Mouse (Mus musculus) hindbrain, embryonic 11.5 days (tissue): ENCODE results near the gene I0C0044D17Rik. TPM values are rescaled to one million over a fixed set of nuclear protein-coding genes. Genes with fewer than 3 reads are reported as not detected.
"Not testable (repeated sequence)": the region's sequence is repeated elsewhere in the genome, so short reads cannot be mapped to it uniquely, and the experiment has no call there.

Experiments used
- ATAC-seq: fragments of 200-750 bp; cut with Nextera tagmentation; 2 replicates; pipeline ENCODE4 v1.8.0; 2017; ENCODE audit warnings: mild to moderate bottlenecking, moderate TSS enrichment, moderate library complexity; ENCODE audit not compliant: low FRiP score
- DNase-seq: peaks from one replicate; pipeline ENCODE4 v3.0.0-alpha.2; 2015; ENCODE audit warnings: low spot score
- H3K27ac ChIP-seq: fragments of 300-500 bp; sonication (generic); 2 replicates; pipeline ENCODE4 v1.5.1; 2014; ENCODE audit warnings: mild to moderate bottlenecking, low read depth, low read length
- H3K27me3 ChIP-seq: fragments of 300-500 bp; sonication (generic); 2 replicates; pipeline ENCODE4 v1.6.1; 2014; ENCODE audit warnings: mild to moderate bottlenecking, low read length, moderate library complexity, mixed read lengths; ENCODE audit not compliant: control insufficient read depth, insufficient read depth
- H3K36me3 ChIP-seq: fragments of 300-500 bp; sonication (generic); 2 replicates; pipeline ENCODE4 v1.6.1; 2014; ENCODE audit warnings: mild to moderate bottlenecking, low read length, moderate library complexity, mixed read lengths; ENCODE audit not compliant: control insufficient read depth, insufficient read depth
- H3K4me1 ChIP-seq: fragments of 300-500 bp; sonication (generic); replicated peaks from 2 replicates; pipeline ENCODE4 v1.6.1; 2014; ENCODE audit warnings: low read length, mixed read lengths; ENCODE audit not compliant: control insufficient read depth, insufficient read depth
- H3K4me2 ChIP-seq: fragments of 300-500 bp; sonication (generic); replicated peaks from 2 replicates; pipeline ENCODE4 v1.6.1; 2014; ENCODE audit warnings: mild to moderate bottlenecking, low read depth, low read length
- H3K4me3 ChIP-seq: fragments of 300-500 bp; sonication (generic); 2 replicates; pipeline ENCODE4 v1.5.1; 2014; ENCODE audit warnings: low read depth, low read length
- H3K9ac ChIP-seq: fragments of 300-500 bp; sonication (generic); 2 replicates; pipeline ENCODE4 v1.6.1; 2014; ENCODE audit warnings: low read depth, low read length
- H3K9me3 ChIP-seq: fragments of 300-500 bp; sonication (generic); 2 replicates; pipeline ENCODE4 v1.6.1; 2016; ENCODE audit warnings: low read length; ENCODE audit not compliant: control insufficient read depth
- WGBS: fragments of 180-500 bp; shearing (Covaris S2); extraction: QIAGEN DNeasy Blood & Tissue Kit; methylation state at CpG from one replicate; pipeline ENCODE4 v1.1.7; 2014; 5-methylcytosine and 5-hydroxymethylcytosine counted together
- polyA plus RNA-seq: library from polyadenylated mRNA; unstranded; fragments of >200 nt; fragmentation: Nextera tagmentation; extraction: Ambion mirVana; gene quantifications from 2 replicates; pipeline ENCODE4 v1.2.1, GENCODE M21; 2014

Gene I0C0044D17Rik
- not detected in 2 replicates for polyA plus RNA-seq

DNA sequence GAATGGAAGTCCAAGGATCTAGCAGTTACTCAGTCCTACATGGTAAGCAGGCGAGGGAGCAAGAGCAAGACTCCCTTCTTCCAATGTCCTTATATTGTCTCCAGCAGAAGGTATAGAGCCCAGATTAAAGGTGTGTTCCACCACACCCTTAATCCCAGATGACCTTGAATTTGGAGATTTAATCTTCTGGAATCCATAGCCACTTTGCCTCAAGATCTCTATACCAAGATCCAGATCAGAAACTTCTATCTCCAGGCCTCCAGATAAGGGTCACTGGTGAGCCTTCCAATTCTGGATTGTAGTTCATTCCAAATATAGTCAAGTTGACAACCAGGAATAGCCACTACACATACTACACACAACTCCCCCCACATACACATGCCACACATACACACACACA, at the start of gene I0C0044D17Rik:
I0C0044D17Rik (minus strand) TSS at position 101 of the 400 bp plus-strand sequence.
- ATAC-seq, H3K27me3 ChIP-seq, H3K4me1 ChIP-seq, H3K36me3 ChIP-seq, H3K9me3 ChIP-seq, H3K4me3 ChIP-seq, H3K9ac ChIP-seq, DNase-seq, H3K27ac ChIP-seq, H3K4me2 ChIP-seq: not testable (repeated sequence)
- 100% methylated on average over 1 of the region's 1 CpGs for WGBS

GRCm38 (mm10) chr4:98865386-98866237, 42.0 kb upstream of the I0C0044D17Rik start:
- H3K36me3 ChIP-seq, result no peaks in the 10 kb centered on the region
- no peaks in the 10 kb centered on the region for H3K4me1 ChIP-seq
- H3K4me2 ChIP-seq, result no peak overlapping the region
- H3K9me3 ChIP-seq, result no peaks in the 10 kb centered on the region
- H3K27ac ChIP-seq, result no peak overlapping the region
- no peak overlapping the region for H3K4me3 ChIP-seq
- no peaks in the 10 kb centered on the region for H3K27me3 ChIP-seq
- H3K9ac ChIP-seq, result no peak overlapping the region
- DNase-seq (no peak), ATAC-seq (no peak)
- 82% methylated on average over 14 of the region's 14 CpGs for WGBS

- Histone ChIP-seq H3K4me1 (no peaks in the 10 kb centered on the region), H3K9ac (no peak overlapping the region), H3K27ac (no peak overlapping the region), H3K4me3 (no peak overlapping the region), H3K4me2 (no peak overlapping the region), H3K9me3 (no peaks in the 10 kb centered on the region), H3K27me3 (no peaks in the 10 kb centered on the region), H3K36me3 (no peaks in the 10 kb centered on the region)
- no peak for ATAC-seq
- DNase-seq, result no peak
- WGBS, result 74% methylated on average over 3 of the region's 3 CpGs
Measured at GRCm38 (mm10) chr4:98864546-98864945, 40.9 kb upstream of the I0C0044D17Rik start.

- Histone ChIP-seq H3K27ac (no peak overlapping the region), H3K27me3 (no peaks in the 10 kb centered on the region), H3K4me1 (no peaks in the 10 kb centered on the region), H3K4me3 (no peak overlapping the region), H3K9me3 (no peaks in the 10 kb centered on the region), H3K9ac (no peak overlapping the region), H3K4me2 (no peak overlapping the region), H3K36me3 (no peaks in the 10 kb centered on the region)
- DNase-seq (no peak), ATAC-seq (no peak)
- 76% methylated on average over 1 of the region's 2 CpGs for WGBS
Measured at GRCm38 (mm10) chr4:98864094-98864493, 40.5 kb upstream of the I0C0044D17Rik start.

- Histone ChIP-seq H3K27ac (no peak overlapping the region), H3K36me3 (no peaks in the 10 kb centered on the region), H3K4me1 (no peaks in the 10 kb centered on the region), H3K9me3 (no peaks in the 10 kb centered on the region), H3K27me3 (no peaks in the 10 kb centered on the region), H3K9ac (no peak overlapping the region), H3K4me3 (no peak overlapping the region), H3K4me2 (no peak overlapping the region)
- ATAC-seq (no peak), DNase-seq (no peak)
- 83% methylated on average over 2 of the region's 2 CpGs for WGBS
Measured at GRCm38 (mm10) chr4:98863451-98863850, 39.8 kb upstream of the I0C0044D17Rik start.

GRCm38 (mm10) chr4:98858151-98858855, 34.7 kb upstream of the I0C0044D17Rik start:
- 78% methylated on average over 4 of the region's 4 CpGs for WGBS
- H3K4me3 ChIP-seq, result no peak overlapping the region
- no peaks in the 10 kb centered on the region for H3K27me3 ChIP-seq
- H3K4me2 ChIP-seq, result no peak overlapping the region
- no peak overlapping the region for H3K9ac ChIP-seq
- no peaks in the 10 kb centered on the region for H3K9me3 ChIP-seq
- ATAC-seq (no peak), DNase-seq (no peak)
- no peaks in the 10 kb centered on the region for H3K4me1 ChIP-seq
- no peaks in the 10 kb centered on the region for H3K36me3 ChIP-seq
- no peak overlapping the region for H3K27ac ChIP-seq

GRCm38 (mm10) chr4:98857037-98857648, 33.5 kb upstream of the I0C0044D17Rik start:
- Histone ChIP-seq H3K4me3 (no peak overlapping the region), H3K9me3 (no peaks in the 10 kb centered on the region), H3K27ac (no peak overlapping the region), H3K27me3 (no peaks in the 10 kb centered on the region), H3K36me3 (no peaks in the 10 kb centered on the region), H3K9ac (no peak overlapping the region), H3K4me2 (no peak overlapping the region), H3K4me1 (no peaks in the 10 kb centered on the region)
- no peak for DNase-seq
- WGBS, result 83% methylated on average over 11 of the region's 11 CpGs
- no peak for ATAC-seq

- DNase-seq (no peak), ATAC-seq (no peak)
- Histone ChIP-seq H3K4me3 (no peak overlapping the region), H3K27me3 (no peaks in the 10 kb centered on the region), H3K9ac (no peak overlapping the region), H3K27ac (no peak overlapping the region), H3K4me2 (no peak overlapping the region), H3K36me3 (no peaks in the 10 kb centered on the region), H3K4me1 (no peaks in the 10 kb centered on the region), H3K9me3 (no peaks in the 10 kb centered on the region)
- WGBS, result 88% methylated on average over 4 of the region's 4 CpGs
Measured at GRCm38 (mm10) chr4:98853926-98854325, 30.3 kb upstream of the I0C0044D17Rik start.
